Mouse (Mus musculus): Measurements from ENCODE around the gene Tubgcp3. TPM values are rescaled to one million over a fixed set of nuclear protein-coding genes. Genes with fewer than 3 reads are reported as not detected.
"Not testable (repeated sequence)": the region's sequence is repeated elsewhere in the genome, so short reads cannot be mapped to it uniquely, and the experiment has no call there.

Gene Tubgcp3
- polyA plus RNA-seq, 1 experiment from 2014 or later, result 20.9 TPM

DNA sequence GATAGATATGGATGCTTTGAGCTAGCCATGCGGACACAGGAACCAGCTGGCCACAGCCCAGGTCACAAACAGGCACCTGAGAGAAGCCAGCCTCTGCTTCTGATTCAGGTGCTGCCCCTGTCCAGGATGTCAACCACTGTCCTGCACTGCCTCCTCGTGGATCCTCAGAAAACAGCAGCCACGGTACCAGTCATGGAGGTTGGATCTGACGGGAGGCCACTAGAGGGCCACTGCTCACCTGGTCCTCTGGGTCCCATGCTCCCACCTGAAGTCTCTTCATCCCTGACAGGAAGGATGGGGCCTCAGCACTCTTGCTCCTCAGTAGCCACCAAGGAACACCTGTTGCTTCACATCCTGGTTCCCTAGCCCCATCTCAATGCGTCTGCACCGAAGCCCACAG, 64.8 kb downstream of the Tubgcp3 start:
- H3K4me2 ChIP-seq (replicated peaks; ENCODE audit: low read depth, low read length), result no peak overlapping the region
- H3K9me3 ChIP-seq (ENCODE audit: low read length), result no peaks in the 10 kb centered on the region
- H3K27ac ChIP-seq (ENCODE audit: low read length), result no peak overlapping the region
- H3K9ac ChIP-seq (replicated peaks; ENCODE audit: low read depth), result no peak overlapping the region
- no peaks in the 10 kb centered on the region for H3K36me3 ChIP-seq (ENCODE audit: insufficient read depth, low read length)
- H3K4me3 ChIP-seq (ENCODE audit: low read depth, low read length), result no peak overlapping the region
- DNase-seq (ENCODE audit: low spot score) (peak; percentile 75), ATAC-seq (peak; percentile 65)
- no peaks in the 10 kb centered on the region; the same call in 1 of the 2 replicates for H3K27me3 ChIP-seq (replicated peaks; ENCODE audit: insufficient read depth, low read length)
- TF ChIP-seq CTCF (IDR thresholded peaks at IDR 0.05), result peak; percentile 98
- no peak for TF ChIP-seq EP300 (IDR thresholded peaks at IDR 0.05)
- 20% methylated on average over 6 of the region's 6 CpGs for WGBS
- no peaks in the 10 kb centered on the region for H3K4me1 ChIP-seq (ENCODE audit: insufficient read depth, low read depth, low read length)

DNA sequence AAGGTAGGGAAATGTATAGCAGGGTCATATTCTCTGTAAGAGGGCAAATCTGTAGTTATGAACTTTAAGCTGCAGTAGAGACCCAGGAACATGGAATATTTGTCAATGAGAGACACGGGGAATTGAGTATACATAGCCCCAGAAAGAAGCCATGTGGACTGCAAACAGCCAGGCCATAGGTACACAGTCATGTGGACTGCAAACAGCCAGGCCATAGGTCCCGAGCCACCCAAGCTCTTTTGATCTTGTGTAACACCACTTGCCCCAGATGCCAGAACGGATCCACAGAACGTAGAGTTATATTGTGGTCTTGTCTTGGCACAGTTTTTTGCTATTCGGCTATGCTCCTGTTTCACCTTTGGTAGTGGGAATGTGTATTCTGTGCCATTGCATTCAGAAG, 88.3 kb downstream of the Tubgcp3 start:
- Histone ChIP-seq H3K27ac (ENCODE audit: low read length) (no peak overlapping the region), H3K4me2 (replicated peaks; ENCODE audit: low read depth, low read length) (no peak overlapping the region), H3K36me3 (ENCODE audit: insufficient read depth, low read length) (no peaks in the 10 kb centered on the region), H3K4me3 (ENCODE audit: low read depth, low read length) (no peak overlapping the region), H3K4me1 (ENCODE audit: insufficient read depth, low read depth, low read length) (no peaks in the 10 kb centered on the region), H3K9ac (replicated peaks; ENCODE audit: low read depth) (no peak overlapping the region), H3K27me3 (replicated peaks; ENCODE audit: insufficient read depth, low read length) (no peaks in the 10 kb centered on the region), H3K9me3 (ENCODE audit: low read length) (no peaks in the 10 kb centered on the region)
- 69% methylated on average over 5 of the region's 5 CpGs for WGBS
- DNase-seq (ENCODE audit: low spot score) (no peak), ATAC-seq (no peak)
- TF ChIP-seq EP300 (IDR thresholded peaks at IDR 0.05) (no peak), CTCF (IDR thresholded peaks at IDR 0.05) (no peak)

DNA sequence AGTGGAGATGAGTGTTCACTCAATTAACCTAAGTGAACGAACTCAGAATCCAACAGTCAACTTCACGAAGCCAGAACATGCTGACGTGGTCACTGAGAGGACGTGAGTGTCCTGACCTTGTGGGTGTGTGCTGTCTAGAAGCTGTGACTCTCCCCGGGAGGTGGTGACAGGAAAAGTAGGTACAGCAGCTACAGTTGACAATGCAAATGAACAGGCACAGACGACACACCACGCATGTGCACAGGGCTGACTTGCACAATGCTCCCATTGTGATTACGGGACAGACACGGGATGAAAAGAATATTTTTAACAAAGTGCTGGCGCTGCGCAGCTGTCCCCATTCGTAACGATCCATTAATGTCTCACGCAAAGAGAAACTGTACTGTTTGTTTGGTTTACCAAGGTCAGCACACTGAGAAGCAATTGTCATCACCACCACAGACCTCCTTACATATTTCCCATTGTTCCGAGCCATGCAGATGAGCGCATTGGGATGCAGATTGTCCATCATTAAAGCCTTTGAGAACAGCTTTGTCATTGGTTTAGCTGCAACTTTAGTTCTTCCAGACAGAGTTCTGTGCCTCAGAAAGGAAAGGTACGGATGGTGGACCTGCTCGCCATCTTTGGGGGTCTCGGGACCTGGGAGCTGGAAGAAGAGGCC, 92.6 kb downstream of the Tubgcp3 start:
- not testable (repeated sequence) for H3K27me3 ChIP-seq (replicated peaks; ENCODE audit: insufficient read depth, low read length); DNase-seq (ENCODE audit: low spot score); H3K4me2 ChIP-seq (replicated peaks; ENCODE audit: low read depth, low read length); H3K27ac ChIP-seq (ENCODE audit: low read length); H3K9me3 ChIP-seq (ENCODE audit: low read length); H3K36me3 ChIP-seq (ENCODE audit: insufficient read depth, low read length); ATAC-seq; H3K4me1 ChIP-seq (ENCODE audit: insufficient read depth, low read depth, low read length); H3K4me3 ChIP-seq (ENCODE audit: low read depth, low read length); H3K9ac ChIP-seq (replicated peaks; ENCODE audit: low read depth)
- WGBS, result 73% methylated on average over 19 of the region's 19 CpGs

DNA sequence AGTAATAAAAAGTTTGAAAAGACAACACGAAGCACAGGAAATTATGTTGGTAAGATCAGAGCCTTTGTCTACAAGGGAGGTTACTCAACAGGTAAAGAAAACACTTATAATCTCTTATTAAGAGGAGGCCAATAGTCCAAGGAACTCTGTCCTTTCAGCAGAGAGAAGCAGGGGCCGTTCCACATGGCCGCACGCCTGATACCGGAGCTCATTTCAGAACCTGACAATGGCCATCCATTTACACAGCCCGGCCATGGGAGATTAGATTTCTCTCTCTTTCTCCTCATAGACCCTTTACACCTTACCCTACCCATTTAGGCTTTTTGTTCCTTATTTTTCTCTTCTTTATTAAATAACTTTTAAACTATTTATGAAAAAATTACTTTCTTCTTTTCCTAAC, 95.3 kb downstream of the Tubgcp3 start:
- no peak for ATAC-seq
- Histone ChIP-seq H3K9me3 (ENCODE audit: low read length) (no peaks in the 10 kb centered on the region), H3K27me3 (replicated peaks; ENCODE audit: insufficient read depth, low read length) (no peaks in the 10 kb centered on the region; the same call in 1 of the 2 replicates), H3K36me3 (ENCODE audit: insufficient read depth, low read length) (no peaks in the 10 kb centered on the region), H3K9ac (replicated peaks; ENCODE audit: low read depth) (no peak overlapping the region), H3K4me1 (ENCODE audit: insufficient read depth, low read depth, low read length) (no peaks in the 10 kb centered on the region), H3K4me2 (replicated peaks; ENCODE audit: low read depth, low read length) (no peak overlapping the region), H3K27ac (ENCODE audit: low read length) (no peak overlapping the region), H3K4me3 (ENCODE audit: low read depth, low read length) (no peak overlapping the region)
- DNase-seq (ENCODE audit: low spot score), result no peak
- TF ChIP-seq EP300 (IDR thresholded peaks at IDR 0.05), result no peak
- TF ChIP-seq CTCF (IDR thresholded peaks at IDR 0.05), result no peak
- WGBS, result 84% methylated on average over 6 of the region's 6 CpGs

DNA sequence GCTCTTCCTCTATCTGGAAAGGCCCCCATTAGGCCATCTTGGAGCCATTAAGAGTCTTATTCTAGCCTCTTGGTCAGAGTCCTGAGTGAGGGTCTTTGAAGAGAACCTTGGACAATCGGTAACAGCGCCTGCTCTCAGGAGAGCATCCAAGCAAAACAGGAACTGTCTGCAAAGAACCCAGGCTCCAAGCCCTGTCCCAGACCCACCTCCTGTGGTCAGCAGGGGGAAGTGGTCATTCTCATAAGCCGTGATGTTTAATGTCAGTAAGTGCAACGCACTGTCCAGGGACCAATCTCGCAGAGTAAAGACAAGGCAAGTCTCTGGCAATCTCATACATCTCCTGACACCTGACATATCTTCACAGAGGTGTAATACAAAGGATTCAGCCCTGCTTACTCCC, 96.0 kb downstream of the Tubgcp3 start:
- Histone ChIP-seq H3K9me3 (ENCODE audit: low read length) (no peaks in the 10 kb centered on the region), H3K27ac (ENCODE audit: low read length) (no peak overlapping the region), H3K4me3 (ENCODE audit: low read depth, low read length) (no peak overlapping the region), H3K4me2 (replicated peaks; ENCODE audit: low read depth, low read length) (no peak overlapping the region), H3K27me3 (replicated peaks; ENCODE audit: insufficient read depth, low read length) (no peaks in the 10 kb centered on the region; the same call in 1 of the 2 replicates), H3K36me3 (ENCODE audit: insufficient read depth, low read length) (no peaks in the 10 kb centered on the region), H3K4me1 (ENCODE audit: insufficient read depth, low read depth, low read length) (no peaks in the 10 kb centered on the region), H3K9ac (replicated peaks; ENCODE audit: low read depth) (no peak overlapping the region)
- DNase-seq (ENCODE audit: low spot score), result no peak
- ATAC-seq, result no peak
- WGBS, result 56% methylated on average over 5 of the region's 5 CpGs
- no peak for TF ChIP-seq EP300 (IDR thresholded peaks at IDR 0.05)
- no peak for TF ChIP-seq CTCF (IDR thresholded peaks at IDR 0.05)

DNA sequence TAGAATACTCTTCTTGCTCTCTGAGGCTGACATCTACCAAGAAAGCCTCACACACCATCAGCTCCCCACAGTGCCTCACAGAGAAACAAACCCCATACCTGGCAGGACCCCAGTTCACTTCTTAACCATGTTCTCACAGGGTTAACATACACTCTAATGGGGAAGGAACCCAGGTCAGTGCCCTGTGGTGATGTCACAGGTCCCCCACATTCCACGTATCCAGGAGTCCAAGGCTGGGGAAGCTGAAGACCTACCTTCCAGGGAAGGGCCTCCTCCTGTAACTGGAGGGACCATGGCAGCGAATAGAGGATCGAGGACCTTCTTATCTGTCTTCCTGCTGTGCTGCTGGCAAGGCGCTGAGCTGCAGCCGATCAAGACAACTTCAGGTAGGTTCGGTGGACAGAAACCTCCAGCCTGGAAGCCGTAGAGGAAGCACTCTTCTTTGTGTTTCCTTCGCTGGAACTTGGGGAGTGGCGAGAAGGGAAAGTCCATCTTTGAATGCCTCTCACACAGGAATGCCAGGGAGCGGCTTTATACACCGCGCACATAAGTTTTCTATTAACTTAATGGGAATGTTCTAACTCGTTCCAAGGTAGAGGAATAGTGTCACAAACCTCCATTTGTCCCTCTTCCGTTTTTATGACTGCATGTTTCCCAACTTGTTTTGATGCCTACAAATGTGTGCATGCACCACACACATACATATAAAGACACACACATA, 99.1 kb downstream of the Tubgcp3 start, which contains the start of gene Spaca7:
Spaca7 (plus strand) TSS at position 216 of the 721 bp plus-strand sequence.
- no peaks in the 10 kb centered on the region for H3K4me1 ChIP-seq (ENCODE audit: insufficient read depth, low read depth, low read length)
- H3K36me3 ChIP-seq (ENCODE audit: insufficient read depth, low read length), result no peaks in the 10 kb centered on the region
- no peak for TF ChIP-seq CTCF (IDR thresholded peaks at IDR 0.05)
- TF ChIP-seq EP300 (IDR thresholded peaks at IDR 0.05), result no peak
- no peaks in the 10 kb centered on the region; the same call in 1 of the 2 replicates for H3K27me3 ChIP-seq (replicated peaks; ENCODE audit: insufficient read depth, low read length)
- no peak for ATAC-seq
- H3K9me3 ChIP-seq (ENCODE audit: low read length), result no peaks in the 10 kb centered on the region
- 50% methylated on average over 14 of the region's 14 CpGs for WGBS
- no peak within 1 kb of the TSS for H3K27ac ChIP-seq (ENCODE audit: low read length)
- H3K4me2 ChIP-seq (replicated peaks; ENCODE audit: low read depth, low read length), result no peak within 1 kb of the TSS
- no peak for DNase-seq (ENCODE audit: low spot score)
- no peak within 1 kb of the TSS for H3K9ac ChIP-seq (replicated peaks; ENCODE audit: low read depth)
- H3K4me3 ChIP-seq (ENCODE audit: low read depth, low read length), result no peak within 1 kb of the TSS

All from lung, postnatal 0 days (tissue).